Mouse (Mus musculus): ENCODE data around the gene Ube2j1. TPM values are rescaled to one million over a fixed set of nuclear protein-coding genes. Genes with fewer than 3 reads are reported as not detected.

Gene Ube2j1
- polyA plus RNA-seq (2021): 36.6 TPM

DNA sequence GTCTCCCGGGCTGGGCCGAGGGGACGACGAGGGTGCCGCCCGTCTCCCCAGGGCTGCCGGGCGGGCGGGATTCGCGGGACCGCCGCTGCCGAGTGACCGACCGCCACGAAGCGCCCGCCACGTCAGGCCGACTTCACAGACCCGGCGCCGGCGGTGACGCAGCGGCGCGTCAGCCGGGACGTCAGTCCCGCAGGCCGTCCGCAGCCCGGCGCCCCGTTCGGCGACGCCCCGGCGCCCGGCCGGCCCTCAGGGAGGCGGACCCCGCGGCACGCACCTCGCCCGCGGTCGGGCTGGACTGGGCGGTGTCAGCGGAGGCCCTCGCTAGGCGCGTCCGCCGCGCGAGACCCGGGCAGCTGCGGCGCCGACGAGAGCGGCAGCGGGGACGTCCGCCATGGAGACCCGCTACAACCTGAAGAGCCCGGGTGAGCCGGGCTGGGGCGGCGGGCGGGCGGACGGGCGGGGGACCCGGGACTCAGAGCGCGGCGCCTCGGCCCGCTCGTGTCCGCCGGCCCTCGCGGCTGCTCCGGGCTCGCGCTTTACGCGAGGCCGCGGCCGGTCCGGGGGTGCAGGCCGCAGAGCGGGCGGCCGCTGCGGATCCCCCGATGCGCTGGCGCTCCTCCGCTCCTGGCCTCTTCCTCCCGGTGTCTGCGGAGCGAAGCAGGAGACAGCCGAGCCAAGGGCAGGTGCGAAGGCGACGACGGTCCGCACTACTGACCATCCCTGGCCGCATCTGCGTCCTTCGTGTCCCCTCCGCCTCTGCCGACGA is at the start of gene Ube2j1:
Gene Ube2j1, plus strand, starts transcription at position 222 of the 766 bp plus-strand sequence.
- in situ Hi-C loops (cut with MboI; ENCODE audit: low pct_unique_long_range_greater_than_20kb): no loop called here
- no peaks in the 10 kb centered on the region for H3K27me3 ChIP-seq
- TF ChIP-seq CTCF (IDR thresholded peaks at IDR 0.05): no peak
- ChIA-PET CTCF (interaction anchor here (0.7 to 1.8 kb wide), 2 partner anchors 13 to 1164 kb away, joined by 3 to 4 read pairs; no protein-coding TSS in a partner anchor), POLR2A (interaction anchor here (0.6 kb wide), 1 partner anchor 43 kb away, joined by 5 read pairs; no protein-coding TSS in a partner anchor)
- peak; percentile 25 for DNase-seq (ENCODE audit: low read depth, low spot score)
- peak; percentile 99 for ATAC-seq

DNA sequence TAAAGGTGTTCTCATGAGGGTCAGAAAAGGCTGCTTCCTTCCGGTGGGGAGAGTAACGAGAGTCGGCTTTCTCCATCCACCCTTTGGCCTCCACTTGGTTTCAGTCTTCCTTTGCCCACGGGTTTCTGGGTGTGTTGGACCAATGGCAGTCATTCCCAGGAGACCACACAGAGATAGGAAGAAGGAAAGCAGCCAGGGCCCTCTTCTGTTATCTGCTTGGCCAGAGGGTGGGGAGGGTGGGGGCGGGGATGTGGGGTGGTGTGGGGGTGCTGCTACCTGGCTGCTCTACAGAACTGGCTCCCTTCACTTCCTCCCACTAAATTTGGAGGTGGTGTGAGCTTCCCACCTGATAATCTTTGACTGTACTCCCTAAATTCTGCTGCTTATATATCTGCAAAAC is 49.6 kb upstream of the Ube2j1 start:
- DNase-seq (ENCODE audit: low read depth, low spot score): no peak
- in situ Hi-C loops (cut with MboI; ENCODE audit: low pct_unique_long_range_greater_than_20kb): no loop called here
- ChIA-PET POLR2A (no interaction called here), CTCF (interaction anchor here (0.7 kb wide), 1 partner anchor 210 kb away, joined by 3 read pairs; no protein-coding TSS in a partner anchor)
- no peak for ATAC-seq
- TF ChIP-seq CTCF (IDR thresholded peaks at IDR 0.05): no peak
- no peaks in the 10 kb centered on the region for H3K27me3 ChIP-seq

DNA sequence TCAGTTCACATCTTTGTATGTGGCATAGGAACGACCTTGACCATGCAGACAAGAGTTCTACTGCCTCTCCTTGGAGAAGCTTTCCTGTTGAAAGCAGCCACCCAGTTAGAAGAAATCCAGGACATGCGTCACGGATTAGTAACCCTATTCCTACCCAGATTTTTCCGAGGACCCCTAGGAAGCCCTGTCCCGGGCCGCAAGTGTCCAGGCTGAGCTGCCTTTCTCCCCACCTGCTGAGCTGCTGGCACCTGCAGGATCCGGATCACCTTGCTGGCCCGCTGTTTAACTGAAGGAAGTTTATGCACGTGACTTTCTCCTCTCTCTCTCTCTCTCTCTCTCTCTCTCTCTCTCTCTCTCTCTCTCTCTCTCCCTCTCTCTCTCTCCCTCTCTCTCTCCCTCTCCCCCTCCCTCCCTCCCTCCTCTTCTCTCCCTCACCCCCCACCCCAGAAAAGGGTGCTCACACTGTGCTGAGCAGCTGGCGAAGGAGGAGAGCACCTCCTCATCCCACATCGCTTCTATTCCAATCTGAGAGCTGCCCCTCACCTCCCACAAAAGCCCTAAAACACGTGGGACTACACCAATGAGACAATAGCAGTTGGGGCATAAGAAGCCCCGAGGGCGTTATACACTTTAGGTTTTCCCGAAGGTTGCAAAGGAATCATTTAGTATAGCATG is 49.0 kb upstream of the Ube2j1 start:
- no peak for TF ChIP-seq CTCF (IDR thresholded peaks at IDR 0.05)
- in situ Hi-C loops (cut with MboI; ENCODE audit: low pct_unique_long_range_greater_than_20kb): no loop called here
- no peak for DNase-seq (ENCODE audit: low read depth, low spot score)
- no peaks in the 10 kb centered on the region for H3K27me3 ChIP-seq
- CTCF ChIA-PET: interaction anchor here (0.7 kb wide), 1 partner anchor 211 kb away, joined by 3 read pairs; no protein-coding TSS in a partner anchor
- ATAC-seq: no peak
- POLR2A ChIA-PET: no interaction called here

DNA sequence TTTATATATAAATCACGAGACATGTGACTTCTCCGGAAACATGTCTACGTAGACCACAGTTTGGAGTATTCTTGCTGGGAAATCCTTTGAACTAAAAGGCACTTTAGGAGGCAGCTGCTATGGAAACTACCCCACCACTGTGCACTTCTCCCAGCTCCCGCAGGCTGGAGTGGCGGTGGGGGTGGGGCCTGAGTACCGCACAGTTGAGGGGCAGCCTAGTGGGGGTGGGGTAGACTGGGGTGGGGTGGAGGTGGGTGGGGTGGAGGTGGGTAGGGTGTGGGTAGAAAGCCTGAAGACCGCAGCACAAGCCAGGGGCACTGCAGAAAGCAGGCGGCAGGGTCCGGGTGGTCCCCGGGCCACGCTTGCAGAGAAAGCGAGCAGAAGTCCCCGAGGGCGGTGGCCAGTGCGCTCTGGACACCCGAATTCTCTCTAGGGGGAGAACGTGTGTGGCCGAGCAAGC is 48.5 kb upstream of the Ube2j1 start, which contains the start of gene Rragd:
Gene Rragd, plus strand, starts transcription at position 322 of the 460 bp plus-strand sequence.
- no peak for DNase-seq (ENCODE audit: low read depth, low spot score)

DNA sequence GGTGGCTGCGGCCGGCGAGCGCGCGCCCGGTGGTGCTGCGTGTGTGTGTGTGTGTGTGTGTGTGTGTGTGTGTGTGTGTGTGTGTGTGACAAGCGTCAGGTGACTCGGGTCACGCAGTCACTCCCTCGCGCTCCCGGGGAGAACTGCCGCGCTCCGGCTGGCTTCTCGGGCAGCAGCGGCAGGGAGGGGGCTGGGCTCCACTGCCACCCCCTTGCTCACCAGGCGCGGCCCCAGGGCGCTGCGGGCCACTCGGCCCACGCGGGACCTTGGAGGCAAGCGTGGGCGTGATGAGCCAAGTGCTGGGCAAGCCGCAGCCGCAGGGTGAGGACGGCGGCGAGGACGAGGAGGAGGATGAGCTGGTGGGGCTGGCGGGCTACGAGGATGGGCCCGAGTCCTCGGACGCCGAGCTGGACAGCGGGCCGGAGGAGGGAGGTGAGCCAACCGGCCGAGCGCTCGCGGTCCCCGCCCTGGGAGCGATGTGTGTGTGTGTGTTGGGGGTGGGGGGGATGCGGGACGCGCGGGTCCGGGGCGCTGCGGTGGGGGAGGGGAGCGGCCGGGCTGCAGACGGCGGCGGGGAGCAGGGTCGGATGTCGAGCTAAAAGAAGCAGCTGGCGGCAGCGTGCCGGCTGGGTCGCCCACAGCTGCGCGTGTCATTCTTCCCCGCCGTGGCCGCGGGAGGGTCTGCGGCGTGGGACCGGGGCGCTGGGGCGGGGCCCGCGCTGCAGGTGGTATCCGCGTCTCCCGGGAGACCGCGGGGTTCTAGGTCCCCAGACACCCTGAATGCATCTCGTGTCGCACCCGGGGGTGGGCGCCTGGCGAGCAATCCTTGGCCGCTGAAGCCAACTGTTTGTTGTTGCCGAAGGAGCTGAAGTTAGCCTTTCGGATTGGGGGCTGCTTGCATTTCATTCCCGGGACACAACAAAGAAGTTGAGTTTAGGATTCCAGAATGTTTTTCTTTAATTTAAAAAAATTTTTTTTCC is 47.8 kb upstream of the Ube2j1 start:
- DNase-seq (ENCODE audit: low read depth, low spot score): no peak
- no peak for TF ChIP-seq CTCF (IDR thresholded peaks at IDR 0.05)
- ChIA-PET POLR2A (no interaction called here), CTCF (no interaction called here)
- in situ Hi-C loops (cut with MboI; ENCODE audit: low pct_unique_long_range_greater_than_20kb): no loop called here
- H3K27me3 ChIP-seq: no peaks in the 10 kb centered on the region
- ATAC-seq: peak; percentile 68

More for the DNA sequence above, 48.5 kb upstream of the Ube2j1 start, which contains the start of gene Rragd:
- ChIA-PET POLR2A (no interaction called here), CTCF (no interaction called here)
- in situ Hi-C loops (cut with MboI; ENCODE audit: low pct_unique_long_range_greater_than_20kb): no loop called here
- no peaks in the 10 kb centered on the region for H3K27me3 ChIP-seq
- TF ChIP-seq CTCF (IDR thresholded peaks at IDR 0.05): no peak
- no peak for ATAC-seq

DNA sequence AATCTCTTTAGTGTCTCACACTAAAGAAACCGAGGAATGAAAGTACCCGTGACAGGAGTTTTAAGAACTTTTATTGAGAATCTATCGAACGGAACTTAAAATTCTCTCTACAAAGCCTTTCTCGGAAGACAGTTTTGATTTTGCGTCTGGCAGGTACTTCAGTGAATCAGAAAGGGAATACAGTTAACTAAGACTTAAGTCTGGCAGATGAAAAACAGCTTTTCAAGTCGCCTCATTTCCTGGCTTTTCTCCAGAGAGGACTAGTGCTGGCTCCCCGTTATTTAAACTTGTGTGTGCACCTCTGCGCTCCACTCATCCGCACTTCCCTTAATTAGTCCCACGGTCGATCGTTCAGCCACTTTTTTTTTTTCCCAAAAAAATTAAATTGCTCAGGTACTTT is 47.0 kb upstream of the Ube2j1 start:
- ATAC-seq (no peak), DNase-seq (ENCODE audit: low read depth, low spot score) (no peak)
- POLR2A ChIA-PET: no interaction called here
- CTCF ChIA-PET: no interaction called here
- no peak for TF ChIP-seq CTCF (IDR thresholded peaks at IDR 0.05)
- no peaks in the 10 kb centered on the region for H3K27me3 ChIP-seq
- in situ Hi-C loops (cut with MboI; ENCODE audit: low pct_unique_long_range_greater_than_20kb): no loop called here

DNA sequence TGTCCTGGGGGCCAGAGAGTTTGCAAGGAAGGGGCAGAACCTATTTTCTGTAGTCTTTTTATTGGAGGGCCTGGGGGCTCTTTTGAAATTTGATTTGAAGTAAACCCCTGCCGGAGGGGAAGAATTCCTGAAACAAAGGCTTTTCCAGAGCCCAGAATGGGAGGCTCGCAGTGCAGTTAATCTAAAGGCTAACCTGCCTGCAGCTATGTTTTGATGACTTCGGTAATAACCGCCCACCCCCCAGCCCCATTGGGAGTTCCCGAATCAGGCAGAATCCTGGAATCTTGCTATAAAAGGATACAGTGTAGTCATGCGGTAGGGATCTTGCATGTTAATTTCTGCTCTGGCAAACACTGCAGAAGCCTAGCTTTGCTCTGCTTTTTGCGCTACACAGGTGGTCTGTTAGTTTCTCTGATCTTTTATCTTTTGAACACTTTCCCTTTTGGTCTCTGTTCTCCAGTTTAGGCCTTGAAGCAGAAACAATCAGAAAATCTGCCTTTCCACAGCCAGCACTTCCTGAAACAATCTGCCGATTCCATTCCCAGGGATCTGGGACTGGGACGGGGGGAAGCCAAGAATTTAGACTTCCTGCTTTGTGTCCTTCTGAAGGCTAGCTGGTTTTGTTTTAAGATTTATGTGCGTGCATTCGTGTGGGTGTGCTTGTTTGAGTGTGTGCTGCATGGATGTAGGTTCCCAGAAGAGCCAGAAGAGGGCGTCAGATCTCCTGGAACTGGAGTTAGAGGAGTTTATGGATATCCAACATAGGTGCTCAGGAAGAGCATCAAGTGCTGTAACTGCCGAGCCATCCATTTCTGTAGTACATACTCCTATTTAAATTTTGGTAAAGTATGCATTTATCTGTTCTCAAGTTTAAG is 46.2 kb upstream of the Ube2j1 start:
- in situ Hi-C loops (cut with MboI; ENCODE audit: low pct_unique_long_range_greater_than_20kb): no loop called here
- ChIA-PET POLR2A (no interaction called here), CTCF (no interaction called here)
- no peak for ATAC-seq
- DNase-seq (ENCODE audit: low read depth, low spot score): no peak
- H3K27me3 ChIP-seq: no peaks in the 10 kb centered on the region
- no peak for TF ChIP-seq CTCF (IDR thresholded peaks at IDR 0.05)

DNA sequence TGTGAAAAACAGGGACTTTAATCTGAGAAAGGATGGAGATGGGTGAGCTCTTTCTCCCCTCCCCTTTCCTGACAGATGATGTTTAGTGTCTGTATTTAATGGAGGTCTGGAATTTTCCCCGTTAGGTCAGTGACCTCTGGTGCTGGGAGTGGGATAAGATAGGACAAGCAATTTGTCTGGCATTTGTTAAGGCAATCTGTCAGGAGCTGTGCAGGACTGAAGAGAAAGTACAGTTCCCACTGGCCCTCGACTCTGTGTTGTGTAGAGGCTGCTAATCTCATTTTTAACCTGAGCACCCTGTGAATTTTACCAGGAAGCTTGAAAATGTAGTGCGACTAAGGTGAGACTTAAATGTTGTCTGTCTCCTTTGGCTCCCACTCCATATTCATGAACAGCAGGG is 45.5 kb upstream of the Ube2j1 start:
- in situ Hi-C loops (cut with MboI; ENCODE audit: low pct_unique_long_range_greater_than_20kb): no loop called here
- ATAC-seq (no peak), DNase-seq (ENCODE audit: low read depth, low spot score) (no peak)
- CTCF ChIA-PET: no interaction called here
- POLR2A ChIA-PET: no interaction called here
- no peak for TF ChIP-seq CTCF (IDR thresholded peaks at IDR 0.05)
- H3K27me3 ChIP-seq: no peaks in the 10 kb centered on the region

DNA sequence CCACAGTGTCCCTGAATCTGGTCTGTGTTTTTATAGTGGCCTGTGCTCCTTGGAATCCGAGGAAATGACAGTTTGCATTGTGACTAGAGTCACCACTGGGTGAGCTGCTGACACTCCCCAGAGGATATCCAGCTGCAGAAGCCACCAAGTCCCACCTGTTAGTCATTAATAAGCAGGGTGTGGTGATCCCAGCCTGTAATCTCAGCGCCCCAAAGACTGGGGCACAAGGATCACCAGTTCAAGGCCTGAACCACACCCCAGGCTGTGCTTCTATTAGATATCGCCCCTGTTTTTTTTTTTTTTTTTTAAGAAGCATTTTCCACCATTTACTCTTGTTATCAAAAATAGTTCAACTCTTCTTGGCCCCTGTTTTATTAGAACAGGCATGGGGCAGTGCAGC is 44.2 kb upstream of the Ube2j1 start:
- H3K27me3 ChIP-seq: no peaks in the 10 kb centered on the region
- CTCF ChIA-PET: interaction anchor here (0.9 kb wide), 1 partner anchor 22 kb away, joined by 3 read pairs; no protein-coding TSS in a partner anchor
- POLR2A ChIA-PET: no interaction called here
- no peak for TF ChIP-seq CTCF (IDR thresholded peaks at IDR 0.05)
- ATAC-seq (no peak), DNase-seq (ENCODE audit: low read depth, low spot score) (no peak)
- in situ Hi-C loops (cut with MboI; ENCODE audit: low pct_unique_long_range_greater_than_20kb): no loop called here

All from Patski (cell line).